Mouse (Mus musculus) hindbrain, postnatal 0 days (tissue): Measurements from ENCODE around the gene Lin28a. TPM values are rescaled to one million over a fixed set of nuclear protein-coding genes. Genes with fewer than 3 reads are reported as not detected.

ENCODE experiments used
- ATAC-seq: fragments of 200-750 bp; cut with Nextera tagmentation; 2 replicates; pipeline ENCODE4 v1.8.0; 2017; ENCODE audit warnings: mild to moderate bottlenecking, moderate TSS enrichment, moderate library complexity
- DNase-seq: peaks from one replicate; pipeline ENCODE4 v3.0.0-alpha.2; 2015; ENCODE audit warnings: low spot score
- H3K27ac ChIP-seq: fragments of 300-500 bp; sonication (generic); 2 replicates; pipeline ENCODE4 v1.5.1; 2014; ENCODE audit warnings: mild to moderate bottlenecking
- H3K27me3 ChIP-seq: fragments of 300-500 bp; sonication (generic); 2 replicates; pipeline ENCODE4 v1.6.1; 2014; ENCODE audit warnings: low read length, mixed read lengths; ENCODE audit not compliant: insufficient read depth
- H3K36me3 ChIP-seq: fragments of 300-500 bp; sonication (generic); 2 replicates; pipeline ENCODE4 v1.6.1; 2014; ENCODE audit warnings: low read length, mixed read lengths; ENCODE audit not compliant: insufficient read depth
- H3K4me1 ChIP-seq: fragments of 300-500 bp; sonication (generic); 2 replicates; pipeline ENCODE4 v1.6.1; 2014; ENCODE audit warnings: antibody characterized with exemption, low read length, mixed read lengths; ENCODE audit not compliant: insufficient read depth
- H3K4me2 ChIP-seq: fragments of 300-500 bp; sonication (generic); 2 replicates; pipeline ENCODE4 v1.6.1; 2014; ENCODE audit warnings: low read depth, mild to moderate bottlenecking, low read length, moderate library complexity, mixed read lengths
- H3K4me3 ChIP-seq: fragments of 300-500 bp; sonication (generic); 2 replicates; pipeline ENCODE4 v1.5.1; 2014; ENCODE audit warnings: low read length
- H3K9ac ChIP-seq: fragments of 300-500 bp; sonication (generic); replicated peaks from 2 replicates; pipeline ENCODE4 v1.6.1; 2014; ENCODE audit warnings: mild to moderate bottlenecking, low read length, moderate library complexity, mixed read lengths
- H3K9me3 ChIP-seq: fragments of 300-500 bp; sonication (generic); 2 replicates; pipeline ENCODE4 v1.6.1; 2016; ENCODE audit warnings: low read length, mixed read lengths
- CTCF ChIP-seq: IDR thresholded peaks from 2 replicates; pipeline ENCODE4 v1.5.1; 2016; ENCODE audit warnings: antibody characterized with exemption, control low read depth, low read depth
- WGBS: fragments of 180-500 bp; shearing (Covaris S2); extraction: QIAGEN DNeasy Blood & Tissue Kit; methylation state at CpG from one replicate; pipeline ENCODE4 v1.1.7; 2014; 5-methylcytosine and 5-hydroxymethylcytosine counted together
- polyA plus RNA-seq: library from polyadenylated mRNA; unstranded; fragments of >200 nt; fragmentation: Nextera tagmentation; extraction: Ambion mirVana; gene quantifications from 2 replicates; pipeline ENCODE4 v1.2.1, GENCODE M21; 2015
- total RNA-seq: library from RNA; depleted of rRNA; stranded (reverse); fragments of >200 nt; gene quantifications from 2 replicates; pipeline ENCODE4 v1.2.3, GENCODE M21; 2014; rRNA removed

Lin28a gene
- total and polyA plus RNA-seq, 2 experiments from 2014 or later = not detected

DNA sequence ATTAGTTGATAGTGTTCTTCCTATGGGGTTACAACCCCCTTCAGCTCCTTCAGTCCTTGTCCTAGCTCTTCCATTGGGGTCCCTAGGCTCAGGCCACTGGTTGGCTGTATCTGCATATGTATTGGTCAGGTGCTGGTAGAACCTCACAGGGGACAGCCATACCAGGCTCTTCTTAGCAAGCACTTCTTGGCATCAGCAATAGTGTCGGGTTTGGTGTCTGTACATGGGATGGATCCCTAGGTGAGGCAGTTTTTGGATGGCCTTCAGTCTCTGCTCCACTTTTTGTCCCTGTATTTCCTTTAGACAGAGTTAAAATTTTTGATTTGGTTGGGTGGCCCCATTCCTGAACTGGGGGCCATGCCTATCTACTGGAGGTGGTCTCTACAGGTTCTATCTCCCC is 59.8 kb downstream of the Lin28a start:
- H3K27me3 ChIP-seq = no peaks in the 10 kb centered on the region
- no peak overlapping the region for H3K9ac ChIP-seq
- 0 out of 2 replicates have a peak, but pooled peaks cover 6% of the 10 kb centered on the region for H3K36me3 ChIP-seq
- H3K4me3 ChIP-seq = no peak overlapping the region
- no peaks in the 10 kb centered on the region for H3K9me3 ChIP-seq
- no peaks in the 10 kb centered on the region for H3K4me1 ChIP-seq
- H3K27ac ChIP-seq = no peak overlapping the region
- DNase-seq (no peak), ATAC-seq (no peak)
- H3K4me2 ChIP-seq = no peak overlapping the region
- WGBS = 95% methylated on average over 1 of the region's 1 CpGs
- no peak for TF ChIP-seq CTCF

DNA sequence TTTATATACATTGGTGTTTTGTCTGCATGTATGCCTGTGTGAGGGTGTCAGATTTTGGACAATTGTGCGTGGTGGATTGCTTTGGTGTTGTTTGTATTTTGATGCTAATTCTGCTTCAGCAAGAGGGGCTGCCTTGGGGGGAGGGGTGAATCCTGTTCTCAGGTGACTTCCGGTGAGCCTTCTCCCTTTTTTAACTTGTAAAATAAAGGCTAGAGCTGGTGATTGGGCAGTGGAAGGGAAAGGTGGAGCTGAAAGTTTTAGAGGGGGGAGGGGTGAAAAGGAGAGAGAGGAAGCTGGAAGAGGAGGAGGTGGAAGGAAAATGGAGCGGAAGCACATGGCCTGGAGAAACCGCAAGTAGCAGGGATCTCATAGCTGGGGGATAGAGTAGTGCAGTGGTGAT is 62.3 kb downstream of the Lin28a start:
- Histone ChIP-seq H3K4me2 (no peak overlapping the region), H3K9me3 (no peaks in the 10 kb centered on the region), H3K27ac (no peak overlapping the region), H3K4me3 (no peak overlapping the region), H3K4me1 (no peaks in the 10 kb centered on the region), H3K27me3 (no peaks in the 10 kb centered on the region), H3K9ac (no peak overlapping the region), H3K36me3 (no peaks in the 10 kb centered on the region)
- TF ChIP-seq CTCF = no peak
- DNase-seq (no peak), ATAC-seq (no peak)
- WGBS = 83% methylated on average over 4 of the region's 4 CpGs

Other genes starting within 250 kb of the Lin28a start
- 28.0 and 31.1 TPM in 2 replicates for gene Rps6ka1, start 131.0 kb downstream of the Lin28a start, total RNA-seq
- gene Rps6ka1, start 131.0 kb downstream of the Lin28a start, polyA plus RNA-seq = 20.4 and 22.6 TPM in 2 replicates
- 195 and 225 TPM in 2 replicates for gene Hmgn2, start 50.2 kb downstream of the Lin28a start, total RNA-seq
- 1,094 and 1,203 TPM in 2 replicates for gene Hmgn2, start 50.2 kb downstream of the Lin28a start, polyA plus RNA-seq
- gene Dhdds, start 17.9 kb downstream of the Lin28a start, total RNA-seq = 43.1 and 49.5 TPM in 2 replicates
- gene Dhdds, start 17.9 kb downstream of the Lin28a start, polyA plus RNA-seq = 41.5 and 41.8 TPM in 2 replicates
- gene Zfp683, start 35.0 kb upstream of the Lin28a start, total RNA-seq = not detected in 2 replicates
- not detected in 2 replicates for gene Zfp683, start 35.0 kb upstream of the Lin28a start, polyA plus RNA-seq
- gene Crybg2, start 42.0 kb upstream of the Lin28a start, total RNA-seq = 1.7 and 2.8 TPM in 2 replicates
- gene Crybg2, start 42.0 kb upstream of the Lin28a start, polyA plus RNA-seq = 5.9 and 6.7 TPM in 2 replicates
- gene Cd52, start 76.2 kb upstream of the Lin28a start, total RNA-seq = not detected in 2 replicates
- 2.7 TPM in 2 replicates for gene Cd52, start 76.2 kb upstream of the Lin28a start, polyA plus RNA-seq
- gene Ubxn11, start 83.7 kb upstream of the Lin28a start, total RNA-seq = 3.5 and 8.9 TPM in 2 replicates
- 14.0 and 14.6 TPM in 2 replicates for gene Ubxn11, start 83.7 kb upstream of the Lin28a start, polyA plus RNA-seq
- 220 and 259 TPM in 2 replicates for gene Sh3bgrl3, start 109.9 kb upstream of the Lin28a start, total RNA-seq
- 553 and 564 TPM in 2 replicates for gene Sh3bgrl3, start 109.9 kb upstream of the Lin28a start, polyA plus RNA-seq
- 12.9 and 19.6 TPM in 2 replicates for gene Cep85, start 168.3 kb upstream of the Lin28a start, total RNA-seq
- gene Cep85, start 168.3 kb upstream of the Lin28a start, polyA plus RNA-seq = 16.2 and 17.8 TPM in 2 replicates
- not detected in 2 replicates for gene Gm7534, start 184.2 kb upstream of the Lin28a start, total RNA-seq
- not detected in 2 replicates for gene Gm7534, start 184.2 kb upstream of the Lin28a start, polyA plus RNA-seq
- gene Catsper4, start 208.5 kb upstream of the Lin28a start, total RNA-seq = not detected in 2 replicates
- 0.11 and 0.20 TPM in 2 replicates for gene Catsper4, start 208.5 kb upstream of the Lin28a start, polyA plus RNA-seq
- 0.26 TPM in 1 of 2 replicates, not detected in the other for gene Cnksr1, start 219.6 kb upstream of the Lin28a start, total RNA-seq
- 0.14 and 0.25 TPM in 2 replicates for gene Cnksr1, start 219.6 kb upstream of the Lin28a start, polyA plus RNA-seq
- 0.31 TPM in 1 of 2 replicates, not detected in the other for gene E130218I03Rik, start 224.8 kb upstream of the Lin28a start, total RNA-seq
- 0.95 and 1.4 TPM in 2 replicates for gene E130218I03Rik, start 224.8 kb upstream of the Lin28a start, polyA plus RNA-seq
- gene Zfp593, start 226.8 kb upstream of the Lin28a start, total RNA-seq = 10.2 and 10.6 TPM in 2 replicates
- gene Zfp593, start 226.8 kb upstream of the Lin28a start, polyA plus RNA-seq = 11.0 and 12.5 TPM in 2 replicates
- not detected in 2 replicates for gene Gm30191, start 228.1 kb upstream of the Lin28a start, total RNA-seq
- 0.59 and 0.79 TPM in 2 replicates for gene Gm30191, start 228.1 kb upstream of the Lin28a start, polyA plus RNA-seq
- 13.7 and 18.4 TPM in 2 replicates for gene Grrp1, start 235.3 kb upstream of the Lin28a start, total RNA-seq
- gene Grrp1, start 235.3 kb upstream of the Lin28a start, polyA plus RNA-seq = 11.1 and 12.2 TPM in 2 replicates